Mouse (Mus musculus) heart, adult 2 months (tissue): ENCODE measurements around the gene Pcdh15.

Experiments
- CTCF ChIP-seq: fragments of 200-600 bp; IDR thresholded peaks from 2 replicates; pipeline ENCODE4 v1.8.1; 2022; ENCODE audit warnings: antibody characterized with exemption, mild to moderate bottlenecking, moderate library complexity
- EP300 ChIP-seq: fragments of 200-500 bp; IDR thresholded peaks from 2 replicates; pipeline ENCODE4 v1.6.1; 2011; ENCODE audit warnings: low read depth, low read length, control low read depth; ENCODE audit not compliant: insufficient read depth
- POLR2A ChIP-seq: fragments of 200-500 bp; IDR thresholded peaks from 2 replicates; pipeline ENCODE4 v1.6.1; 2011; ENCODE audit warnings: mild to moderate bottlenecking, low read depth, low read length, control low read depth; ENCODE audit not compliant: insufficient read depth

- TF ChIP-seq CTCF (peak; percentile 72), EP300 (no peak), POLR2A (no peak)
Measured at GRCm38 (mm10) chr10:73105893-73106292, 6.8 kb downstream of the Pcdh15 start.
